Mouse (Mus musculus): ENCODE data around the gene Anapc15-ps.

Anapc15-ps gene

DNA sequence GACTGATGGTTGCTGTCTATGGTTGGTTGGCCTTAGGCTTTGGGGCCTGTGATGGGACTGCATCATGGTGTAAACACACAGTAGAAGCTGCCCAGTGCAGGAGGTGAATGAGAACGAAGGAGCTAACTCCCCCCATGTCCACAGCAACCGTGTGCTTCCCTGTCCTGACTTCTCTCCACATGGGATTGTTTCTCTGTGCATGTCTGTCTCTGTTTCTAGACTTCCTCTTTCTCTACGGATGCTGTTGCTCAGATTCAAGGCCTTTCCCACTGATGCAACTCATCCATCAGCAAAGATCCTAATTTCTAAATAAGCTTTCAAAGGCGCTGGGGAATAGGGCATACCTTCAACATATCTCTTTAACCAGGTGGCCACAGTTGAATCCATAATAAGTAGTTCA, 3.4 kb downstream of the Anapc15-ps start:
- no peak for DNase-seq (ENCODE audit: low spot score)

DNA sequence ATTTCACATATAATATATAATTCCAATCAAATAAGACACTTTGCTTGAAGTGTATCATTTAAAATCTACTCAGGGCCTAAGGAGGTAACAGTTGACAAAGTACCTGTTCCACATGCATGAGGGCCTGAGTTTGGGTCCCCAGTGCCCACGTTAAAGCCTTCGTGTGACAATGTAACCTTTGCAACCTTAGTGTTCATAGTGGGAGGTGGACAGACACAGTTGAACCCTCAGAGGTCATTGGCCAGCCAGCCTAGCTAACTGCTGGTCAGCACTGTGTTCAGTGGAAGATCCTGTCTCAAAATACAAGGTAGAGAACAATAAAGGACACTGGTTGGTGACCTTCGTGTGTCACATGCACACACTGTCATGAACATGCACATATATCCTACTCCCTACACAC, 4.2 kb downstream of the Anapc15-ps start:
- DNase-seq (ENCODE audit: low spot score) = no peak

DNA sequence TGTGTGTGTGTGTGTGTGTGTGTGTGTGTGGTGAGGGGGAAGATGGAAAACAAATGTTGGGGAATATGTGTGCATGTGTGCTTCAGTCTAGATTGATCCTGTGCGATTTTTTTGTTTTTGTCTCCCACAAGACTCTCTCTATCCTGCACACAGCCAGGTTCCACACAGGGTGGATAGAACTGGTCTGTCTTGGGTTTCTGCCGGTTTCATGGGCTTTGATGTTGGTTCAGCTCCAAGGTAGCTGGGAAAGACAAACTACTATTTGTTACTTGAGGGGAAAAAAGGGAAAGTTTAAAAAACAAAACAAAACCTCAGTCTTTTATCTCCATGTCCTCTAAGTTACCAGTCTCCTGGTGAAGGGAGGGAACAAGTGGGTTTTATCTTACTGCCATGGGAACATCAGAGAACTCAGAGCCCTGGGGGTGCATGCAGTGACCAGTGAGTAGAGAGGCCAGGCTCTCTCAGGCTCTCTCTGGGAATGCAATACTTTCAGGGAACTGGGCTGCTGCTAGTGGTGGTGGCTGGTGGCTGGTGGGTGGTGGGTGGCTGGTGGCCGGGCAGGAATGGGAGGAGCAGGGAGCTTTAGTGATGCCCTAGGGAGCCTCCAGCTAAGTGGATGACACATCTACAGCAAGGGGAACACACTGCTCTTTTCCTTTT, 5.8 kb downstream of the Anapc15-ps start:
- no peak for DNase-seq (ENCODE audit: low spot score)

DNA sequence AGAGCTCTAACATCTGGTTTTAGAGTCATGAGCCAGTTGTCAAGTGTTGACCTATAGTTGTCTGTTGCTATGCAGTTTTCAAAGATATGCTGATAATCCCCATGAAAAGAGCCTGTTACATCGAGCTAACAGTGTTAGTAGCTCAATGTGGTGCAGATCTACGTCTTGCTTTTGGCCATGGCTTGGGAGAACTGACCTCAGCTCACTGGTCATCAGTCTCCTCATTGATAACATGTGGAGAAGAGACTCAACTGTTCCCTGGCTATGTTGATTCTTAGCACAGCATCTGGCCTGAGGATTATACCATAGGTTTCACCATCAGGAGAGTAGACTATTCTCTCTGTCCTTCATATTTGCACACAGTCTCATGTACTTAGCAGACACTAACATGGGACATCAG, 6.5 kb downstream of the Anapc15-ps start:
- no peak for DNase-seq (ENCODE audit: low spot score)

DNA sequence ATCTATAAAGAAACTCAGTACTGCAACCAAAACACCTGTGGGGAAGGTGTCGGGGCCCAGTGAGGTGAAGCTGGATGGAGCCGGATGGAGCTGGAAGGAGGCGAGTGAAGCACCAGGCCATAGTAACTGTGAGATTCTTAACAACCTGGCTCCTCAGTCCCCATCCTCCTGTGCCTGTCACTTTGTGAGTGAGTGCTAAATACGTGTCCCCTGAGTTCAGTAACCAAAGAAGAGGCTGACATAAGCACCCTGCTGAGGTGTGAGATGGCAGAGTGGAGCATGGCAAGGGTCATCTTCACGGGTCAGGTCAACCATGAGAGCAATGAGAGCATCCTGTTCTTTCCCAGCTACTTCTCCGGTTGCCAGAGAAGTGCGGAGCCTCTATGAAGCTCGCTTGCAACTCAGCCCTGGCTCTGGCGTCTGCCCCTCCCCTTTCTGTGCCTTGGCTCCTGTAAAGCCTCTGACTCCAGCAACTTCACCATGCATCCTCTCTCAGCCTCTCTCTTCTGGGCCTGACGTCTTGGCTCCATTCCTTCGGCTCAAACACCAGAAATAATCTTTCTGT, 7.7 kb downstream of the Anapc15-ps start:
- DNase-seq (ENCODE audit: low spot score) = peak; percentile 64

DNA sequence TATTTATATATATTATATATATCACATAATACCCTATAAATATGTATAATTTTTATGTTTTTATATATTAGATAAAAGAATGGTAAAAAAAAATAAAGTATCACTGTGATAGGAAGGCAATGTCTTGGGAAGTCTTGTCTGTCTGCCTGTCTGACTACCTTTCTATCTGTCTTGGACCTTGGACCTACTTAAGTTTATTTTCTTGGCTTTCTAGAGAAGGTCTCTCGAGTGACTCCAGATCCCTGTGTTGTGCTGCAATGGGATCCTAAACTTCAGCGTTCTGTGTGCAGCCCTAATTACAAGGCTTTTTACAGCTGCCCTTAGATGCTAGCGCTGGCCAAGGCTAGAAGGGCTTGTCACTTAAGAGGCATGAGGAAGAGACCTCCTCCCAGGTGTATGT, 8.6 kb downstream of the Anapc15-ps start:
- DNase-seq (ENCODE audit: low spot score) = no peak

DNA sequence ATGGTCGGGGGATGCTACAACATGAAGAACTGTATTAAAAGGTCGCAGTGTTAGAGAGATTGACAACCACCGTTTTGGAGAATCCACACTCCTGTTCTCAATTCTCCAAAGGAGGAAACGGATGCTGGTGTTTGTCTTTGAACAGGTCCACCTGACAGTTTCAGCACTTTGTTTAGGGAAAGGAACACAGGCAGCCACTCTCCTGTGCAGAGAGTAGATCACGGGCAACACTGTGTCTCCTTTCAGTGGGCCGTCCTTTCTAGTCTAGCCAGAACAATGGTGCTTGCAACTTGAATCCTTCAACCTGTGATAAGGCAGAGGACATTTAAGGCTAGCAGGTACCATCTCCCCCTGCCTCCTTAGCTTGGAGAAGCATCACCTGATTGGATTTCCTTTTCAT, 12.9 kb downstream of the Anapc15-ps start:
- DNase-seq (ENCODE audit: low spot score) = peak; percentile 7

DNA sequence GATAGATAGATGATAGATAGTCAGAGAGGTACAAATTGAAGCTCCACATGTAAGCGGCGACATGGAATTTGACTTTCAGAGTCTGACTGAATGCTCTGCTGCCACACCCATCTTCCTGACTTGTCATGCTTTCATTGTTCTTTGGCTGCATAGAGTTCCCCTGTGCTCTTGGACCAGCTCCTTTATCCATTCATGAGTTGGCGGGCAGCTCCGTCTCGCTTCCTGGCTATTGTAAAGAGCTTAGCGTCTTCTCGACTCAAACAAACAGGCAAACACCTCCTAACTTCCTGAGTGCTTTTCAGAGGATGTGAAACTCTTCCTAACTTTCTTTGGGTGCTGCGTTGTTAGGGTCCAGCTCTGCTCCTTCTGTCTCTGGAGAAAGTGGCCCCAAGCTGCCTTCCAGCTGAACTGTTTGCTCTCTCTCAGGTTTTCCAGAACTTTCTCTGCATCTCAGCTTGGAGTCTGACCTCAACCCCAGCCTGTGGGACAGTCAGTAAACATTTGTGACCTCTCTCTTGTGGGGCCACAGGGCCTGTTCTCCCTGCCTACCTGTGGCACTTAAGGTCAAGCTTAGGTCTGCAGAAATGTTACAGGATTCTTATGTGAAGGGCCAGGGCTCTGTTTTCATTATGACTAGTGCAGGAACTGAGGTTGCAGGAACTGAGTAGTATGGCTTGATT, 13.6 kb downstream of the Anapc15-ps start:
- peak; percentile 25 for DNase-seq (ENCODE audit: low spot score)

DNA sequence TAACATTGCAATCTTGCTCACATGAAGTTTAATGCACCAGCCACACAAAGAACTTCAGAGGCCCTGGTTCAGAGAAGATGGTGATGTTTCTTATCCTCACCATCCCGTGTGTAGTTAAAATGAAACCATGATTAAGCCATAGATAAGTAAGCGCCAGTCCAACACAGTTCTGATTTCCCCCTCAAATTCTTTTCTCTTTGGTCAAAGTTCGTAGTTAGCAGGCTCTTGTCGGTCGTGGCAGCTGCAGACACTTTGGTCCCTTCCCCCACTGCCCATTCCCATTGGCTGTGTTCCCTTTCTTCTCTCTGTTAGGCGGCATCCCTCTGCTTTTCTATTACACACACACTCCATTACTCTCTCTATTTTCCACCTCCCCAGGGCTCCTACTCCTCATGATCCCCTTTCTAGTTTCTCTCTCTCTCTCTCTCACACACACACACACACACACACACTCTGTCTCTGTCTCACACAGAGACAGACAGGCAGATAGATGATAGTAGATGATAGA, 14.4 kb downstream of the Anapc15-ps start:
- peak; percentile 42 for DNase-seq (ENCODE audit: low spot score)

DNA sequence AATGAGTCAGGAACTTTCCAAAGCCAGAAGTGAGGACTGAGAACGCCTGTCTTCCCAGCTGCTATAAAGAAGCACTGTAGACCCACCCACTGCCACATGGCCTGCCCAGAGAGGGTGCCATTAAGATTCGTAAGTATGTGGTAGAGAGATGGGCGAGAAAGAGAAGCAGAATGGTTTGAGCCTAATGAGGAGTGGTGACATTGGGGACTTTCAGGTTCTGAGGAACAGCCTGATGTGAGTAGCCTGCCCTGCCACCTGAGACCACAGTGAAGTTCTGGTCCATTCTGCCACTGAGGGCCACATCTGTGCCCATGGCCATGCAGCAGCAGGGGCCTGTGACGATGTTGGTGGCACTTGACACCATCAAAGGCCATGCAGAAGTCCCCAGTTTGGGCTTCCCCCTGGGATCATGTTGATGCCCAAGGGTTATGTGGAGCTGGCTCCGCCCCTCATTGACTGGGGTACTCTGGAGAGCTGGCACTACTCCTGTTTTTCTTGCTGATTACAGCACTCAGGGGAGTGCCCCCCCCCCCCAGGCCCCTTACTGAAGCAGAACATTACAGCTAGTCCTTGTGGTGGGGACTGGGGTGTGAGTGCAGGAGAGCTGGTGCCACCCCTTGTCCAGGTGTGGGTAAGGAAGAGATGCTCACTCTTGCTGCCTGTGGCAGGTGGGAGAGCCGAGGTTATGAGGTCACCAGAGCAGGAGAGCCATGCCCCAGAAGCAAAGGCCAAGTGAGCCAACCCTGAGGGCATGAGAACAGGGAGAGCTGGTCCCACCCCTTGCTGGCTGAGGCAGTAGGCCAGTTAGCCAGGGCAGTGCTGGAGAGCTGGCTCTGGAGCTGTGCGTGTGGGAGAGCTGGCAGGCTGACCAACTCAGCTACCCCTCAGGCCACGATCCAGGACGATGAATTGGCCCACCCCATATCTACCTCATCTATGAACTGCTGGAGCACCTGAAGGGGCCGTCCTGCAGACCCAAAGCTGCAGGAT, 16.7 kb downstream of the Anapc15-ps start:
- DNase-seq (ENCODE audit: low spot score) = no peak

DNA sequence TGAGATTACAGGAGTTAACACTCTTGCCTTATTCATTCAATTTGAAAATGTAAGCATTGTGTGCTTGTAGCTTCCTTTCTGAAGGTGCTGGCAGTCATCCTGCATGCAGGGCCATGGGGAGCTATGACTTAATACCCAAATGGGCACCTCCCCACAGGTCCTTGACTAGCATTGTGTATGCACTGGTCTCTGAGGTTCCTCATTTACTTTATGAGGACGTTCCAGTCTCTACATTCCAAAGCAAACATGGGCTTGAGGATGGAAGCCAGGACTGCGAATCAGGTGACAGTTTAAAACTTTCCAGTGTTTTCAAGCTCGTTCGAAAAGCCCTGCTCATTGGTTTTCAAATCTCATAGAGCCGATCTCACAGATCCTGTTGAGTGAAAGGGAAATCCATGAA, 21.1 kb downstream of the Anapc15-ps start:
- DNase-seq (ENCODE audit: low spot score) = no peak

DNA sequence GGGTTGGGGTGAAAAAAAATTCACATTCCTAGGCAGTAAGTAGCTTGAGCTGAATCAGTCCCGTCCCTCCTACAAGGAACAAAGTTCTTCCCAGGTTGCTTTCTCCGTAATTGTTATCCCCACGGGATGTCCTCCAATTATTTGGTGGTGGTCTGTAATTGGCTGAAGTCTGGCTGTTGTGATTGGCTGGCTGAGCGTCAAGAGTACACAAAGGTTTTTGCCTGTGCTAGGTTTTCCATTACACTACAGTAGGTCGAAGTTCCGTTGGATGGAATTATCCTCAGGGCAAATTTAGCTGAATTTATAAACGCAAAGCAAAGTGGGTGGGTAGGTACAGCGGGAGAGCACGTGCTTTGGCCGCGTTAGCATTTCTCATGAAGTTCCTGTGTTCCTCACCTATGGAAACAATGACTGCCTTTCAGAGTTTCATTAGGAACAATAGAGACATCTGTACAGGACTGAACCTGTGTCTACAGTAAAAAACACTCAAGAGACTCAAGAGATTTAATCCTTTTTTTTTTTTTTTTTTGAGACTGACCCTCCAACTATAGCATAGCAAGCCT, 24.8 kb downstream of the Anapc15-ps start:
- no peak for DNase-seq (ENCODE audit: low spot score)

DNA sequence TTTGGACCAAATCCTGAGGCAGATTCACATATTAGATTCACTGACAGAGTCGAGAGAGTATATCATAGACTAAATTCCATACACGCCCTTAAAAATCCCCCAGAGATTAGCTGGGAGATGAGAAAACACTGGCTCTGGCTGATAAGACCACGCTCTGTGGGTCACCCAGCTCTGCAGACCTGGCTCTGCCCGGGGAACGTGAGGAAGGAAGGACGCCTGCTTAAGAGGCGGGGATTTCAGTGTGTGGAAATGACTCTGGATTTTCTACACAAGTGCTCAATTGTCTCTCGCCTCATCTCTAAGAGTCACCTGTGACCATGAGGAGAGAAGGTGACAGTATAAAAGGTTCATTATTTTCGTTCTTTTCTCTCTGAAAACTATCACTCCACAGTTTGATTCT, 26.1 kb downstream of the Anapc15-ps start:
- DNase-seq (ENCODE audit: low spot score) = no peak

DNA sequence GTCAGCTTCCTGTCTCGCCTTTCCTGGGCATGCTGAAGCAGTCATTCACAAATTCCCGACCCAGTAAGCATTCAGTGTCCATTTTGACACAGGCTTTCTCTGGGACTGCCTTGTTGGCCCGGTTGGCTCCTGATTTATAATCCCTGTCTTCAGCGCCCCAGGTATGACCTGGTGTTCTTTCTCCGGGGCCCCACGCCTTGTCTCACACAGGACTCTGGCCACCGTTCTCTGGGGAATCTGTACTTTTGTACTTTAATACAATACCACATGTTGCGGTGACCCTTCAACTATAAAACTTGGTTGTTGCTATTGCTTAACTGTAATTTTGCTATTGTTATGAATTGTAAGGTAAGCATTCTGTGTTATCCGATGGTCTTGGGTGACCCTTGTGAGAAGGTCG, 26.7 kb downstream of the Anapc15-ps start:
- DNase-seq (ENCODE audit: low spot score) = no peak

DNA sequence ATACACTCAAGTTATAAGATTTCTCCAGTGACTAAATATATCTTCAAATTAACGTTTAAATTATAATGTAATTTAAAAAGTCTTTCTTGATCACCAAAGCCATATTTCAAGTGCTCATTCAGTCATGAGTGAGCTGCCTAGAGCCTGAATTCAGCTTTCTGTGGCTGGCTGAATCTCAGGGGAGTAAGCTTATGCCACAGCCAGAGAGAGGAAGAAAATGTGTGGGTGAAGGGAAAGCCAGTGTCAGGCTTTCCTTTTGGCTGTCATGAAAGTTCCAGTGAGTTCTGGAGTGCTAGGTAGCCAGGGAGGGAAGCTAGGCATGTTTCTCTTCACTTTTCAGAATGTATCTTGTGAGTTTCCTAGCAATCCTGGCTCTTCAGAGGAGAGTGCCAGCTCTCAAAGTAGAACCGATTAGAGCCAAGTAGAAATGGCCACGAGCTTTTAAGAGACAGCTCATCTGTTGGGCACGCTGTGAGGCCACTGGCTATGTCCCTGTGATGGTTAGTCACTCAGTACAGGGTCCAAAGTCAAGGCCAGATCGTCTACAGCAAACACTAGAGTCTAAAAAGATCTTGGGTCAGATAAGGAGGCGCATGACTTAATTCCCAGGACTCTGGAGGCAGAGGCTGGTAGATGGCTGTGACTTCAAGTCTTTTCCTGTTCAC, 29.4 kb downstream of the Anapc15-ps start:
- no peak for DNase-seq (ENCODE audit: low spot score)

DNA sequence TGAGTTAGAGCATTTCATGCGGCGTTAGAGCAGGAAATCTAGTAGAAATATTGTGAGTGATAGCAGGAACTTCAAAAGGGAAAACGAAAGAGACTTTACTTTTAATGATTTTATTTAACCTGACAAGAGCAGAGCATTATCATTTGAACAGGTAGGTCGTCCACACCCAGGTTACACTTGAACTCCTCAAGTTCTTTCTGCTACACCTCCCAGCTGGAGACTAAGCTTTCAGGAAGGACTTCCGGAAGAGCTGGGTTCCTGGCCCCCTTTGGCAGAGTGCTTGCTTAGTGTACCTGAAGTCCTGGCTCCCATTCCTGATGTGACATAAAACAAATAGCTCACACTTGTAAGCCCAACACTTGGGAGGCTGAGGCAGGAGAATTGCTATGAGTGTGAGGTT, 30.2 kb downstream of the Anapc15-ps start:
- DNase-seq (ENCODE audit: low spot score) = no peak

DNA sequence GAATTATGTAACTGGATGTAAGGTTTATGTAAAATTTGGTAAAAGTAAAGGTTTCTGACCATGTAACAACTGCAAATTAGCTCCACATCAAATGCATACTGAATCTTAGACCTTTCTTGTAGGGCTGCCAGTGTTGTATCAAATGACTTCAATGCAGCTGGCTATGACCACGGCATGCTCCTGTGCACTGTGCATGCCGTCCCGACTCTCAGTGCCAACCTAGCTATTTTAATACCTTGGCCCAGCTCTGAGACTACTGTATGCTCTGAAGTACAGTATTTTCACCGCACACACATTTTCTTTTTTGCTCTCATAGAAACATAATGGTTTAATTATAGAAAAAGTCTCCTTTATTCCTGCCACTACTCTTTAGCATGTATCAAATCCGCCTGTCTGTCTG, 31.9 kb downstream of the Anapc15-ps start:
- no peak for DNase-seq (ENCODE audit: low spot score)

DNA sequence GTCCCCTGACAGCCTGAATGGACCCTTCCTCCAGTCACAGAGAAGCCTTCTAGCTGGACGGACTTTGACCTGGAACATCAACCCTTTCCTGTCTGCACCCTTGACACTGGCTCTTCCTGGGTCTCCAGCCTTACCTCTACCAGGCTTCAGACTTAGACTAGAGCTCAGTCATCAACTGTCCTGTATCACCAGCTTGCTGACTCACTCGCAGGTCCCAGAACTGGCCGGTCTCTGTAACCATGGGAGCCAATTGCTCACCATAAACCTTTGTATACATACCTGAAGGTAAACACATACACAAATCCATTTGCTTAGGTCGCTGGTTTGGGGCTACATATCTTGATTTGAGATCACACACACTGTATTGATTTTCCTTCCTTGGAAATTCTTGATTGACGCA, 33.8 kb downstream of the Anapc15-ps start:
- DNase-seq (ENCODE audit: low spot score) = no peak

DNA sequence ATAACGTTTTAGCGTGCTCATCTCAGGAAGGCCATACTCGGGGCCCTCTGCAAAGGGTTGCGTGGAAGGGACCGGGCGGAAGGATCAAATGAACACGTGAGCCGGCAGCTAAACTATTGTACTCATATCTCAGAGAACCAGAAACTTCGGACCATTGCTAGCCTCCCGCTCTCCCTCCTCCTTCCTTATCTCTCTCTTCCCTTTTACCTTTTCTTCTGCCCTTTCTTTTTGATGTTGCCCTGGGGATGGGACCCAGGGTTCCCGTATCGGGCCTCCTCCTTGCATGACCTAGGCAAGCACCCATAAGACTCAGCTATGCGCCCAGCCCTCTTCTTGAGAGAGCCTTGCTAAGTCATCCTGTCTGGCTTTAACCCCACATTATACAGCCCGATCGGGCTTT, 38.5 kb downstream of the Anapc15-ps start:
- DNase-seq (ENCODE audit: low spot score) = peak; percentile 21

DNA sequence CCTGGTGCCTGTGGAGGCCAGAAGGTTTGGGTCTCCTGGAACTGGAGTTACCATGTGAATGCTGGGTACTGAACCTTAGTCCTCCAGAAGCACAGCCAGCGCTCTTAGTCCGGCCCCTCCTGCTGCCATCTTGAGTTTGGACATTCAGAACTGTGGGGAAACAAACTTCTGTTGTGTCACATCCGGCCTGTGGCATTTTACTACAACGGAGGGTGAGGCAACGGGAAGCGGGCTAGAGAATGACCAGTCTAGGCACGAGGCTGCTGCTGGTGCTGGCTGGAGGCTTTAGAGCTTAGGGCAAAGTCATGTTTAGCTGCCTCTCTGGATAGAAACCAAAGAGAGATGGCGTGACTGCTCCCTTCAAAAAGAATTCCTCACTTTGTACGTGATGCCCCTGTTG, 39.0 kb downstream of the Anapc15-ps start:
- DNase-seq (ENCODE audit: low spot score) = no peak

DNA sequence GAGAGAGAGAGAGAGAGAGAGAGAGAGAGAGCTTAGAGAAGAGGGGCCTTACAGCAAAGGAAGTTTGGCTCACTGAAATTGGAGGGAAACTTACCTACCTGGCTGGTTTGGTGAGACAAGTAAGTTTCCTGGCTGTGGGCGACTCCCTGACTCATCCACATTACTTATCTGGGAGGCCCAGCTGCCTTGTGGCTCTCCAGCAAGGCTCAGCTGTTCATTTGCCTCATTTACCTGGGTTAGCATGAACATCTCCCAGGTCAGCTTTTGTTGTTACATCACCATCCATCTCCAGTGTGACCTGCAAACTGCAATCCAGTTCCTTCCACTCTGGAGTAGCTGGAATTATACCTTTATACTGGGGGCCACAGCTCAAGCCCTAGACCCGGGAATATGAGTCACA, 41.7 kb downstream of the Anapc15-ps start:
- DNase-seq (ENCODE audit: low spot score) = peak; percentile 20
